Mouse (Mus musculus): ENCODE measurements around the gene Olfr1367. TPM values are rescaled to one million over a fixed set of nuclear protein-coding genes. Genes with fewer than 3 reads are reported as not detected.

Olfr1367 gene
- polyA plus RNA-seq, 1 experiment from 2014 or later = not detected

Small RNA genes lying within 50 kb of the gene (microRNA-seq; reads per million reads assigned to microRNA genes)
- not detected for gene Mir6942

Other genes with a start within 250 kb of the Olfr1367 start
- gene Olfr1369-ps1, start 235.4 kb upstream of the Olfr1367 start, polyA plus RNA-seq (2016; fragmentation: Nextera tagmentation; extraction: Ambion mirVana) = 0.07 and 0.10 TPM in 2 replicates
- not detected in 2 replicates for gene Olfr263, start 217.3 kb upstream of the Olfr1367 start, polyA plus RNA-seq (2016; fragmentation: Nextera tagmentation; extraction: Ambion mirVana)
- gene Olfr1368, start 201.0 kb upstream of the Olfr1367 start, polyA plus RNA-seq (2016; fragmentation: Nextera tagmentation; extraction: Ambion mirVana) = not detected in 2 replicates
- gene Trim27, start 167.5 kb upstream of the Olfr1367 start, polyA plus RNA-seq (2016; fragmentation: Nextera tagmentation; extraction: Ambion mirVana) = 108 and 152 TPM in 2 replicates
- gene Gpx5, start 54.2 kb upstream of the Olfr1367 start, polyA plus RNA-seq (2016; fragmentation: Nextera tagmentation; extraction: Ambion mirVana) = not detected in 2 replicates
- gene Gpx6, start 34.8 kb upstream of the Olfr1367 start, polyA plus RNA-seq (2016; fragmentation: Nextera tagmentation; extraction: Ambion mirVana) = not detected in 2 replicates
- 8.9 and 12.5 TPM in 2 replicates for gene Zscan12, start 15.9 kb downstream of the Olfr1367 start, polyA plus RNA-seq (2016; fragmentation: Nextera tagmentation; extraction: Ambion mirVana)
- gene Zkscan3, start 55.8 kb downstream of the Olfr1367 start, polyA plus RNA-seq (2016; fragmentation: Nextera tagmentation; extraction: Ambion mirVana) = 69.4 and 78.6 TPM in 2 replicates
- 2.5 and 2.9 TPM in 2 replicates for gene Pgbd1, start 94.1 kb downstream of the Olfr1367 start, polyA plus RNA-seq (2016; fragmentation: Nextera tagmentation; extraction: Ambion mirVana)
- 22.7 and 27.5 TPM in 2 replicates for gene Zscan26, start 106.8 kb downstream of the Olfr1367 start, polyA plus RNA-seq (2016; fragmentation: Nextera tagmentation; extraction: Ambion mirVana)
- 2.0 and 2.4 TPM in 2 replicates for gene Nkapl, start 121.6 kb downstream of the Olfr1367 start, polyA plus RNA-seq (2016; fragmentation: Nextera tagmentation; extraction: Ambion mirVana)
- 2.0 and 2.1 TPM in 2 replicates for gene Zkscan4, start 132.0 kb downstream of the Olfr1367 start, polyA plus RNA-seq (2016; fragmentation: Nextera tagmentation; extraction: Ambion mirVana)
- gene Gm10065, start 132.5 kb downstream of the Olfr1367 start, polyA plus RNA-seq (2016; fragmentation: Nextera tagmentation; extraction: Ambion mirVana) = not detected in 2 replicates
- gene AK157302, start 148.3 kb downstream of the Olfr1367 start, polyA plus RNA-seq (2016; fragmentation: Nextera tagmentation; extraction: Ambion mirVana) = 0.21 and 0.53 TPM in 2 replicates
- gene Gm11273, start 154.5 kb downstream of the Olfr1367 start, polyA plus RNA-seq (2016; fragmentation: Nextera tagmentation; extraction: Ambion mirVana) = 9.0 and 11.6 TPM in 2 replicates
- gene Zkscan8, start 184.2 kb downstream of the Olfr1367 start, polyA plus RNA-seq (2016; fragmentation: Nextera tagmentation; extraction: Ambion mirVana) = 5.3 and 7.3 TPM in 2 replicates
- gene Olfr1366, start 195.9 kb downstream of the Olfr1367 start, polyA plus RNA-seq (2016; fragmentation: Nextera tagmentation; extraction: Ambion mirVana) = 0.05 and 0.07 TPM in 2 replicates
- gene Olfr1535, start 213.0 kb downstream of the Olfr1367 start, polyA plus RNA-seq (2016; fragmentation: Nextera tagmentation; extraction: Ambion mirVana) = 0.04 TPM in 1 of 2 replicates, not detected in the other
- gene Olfr1364, start 234.8 kb downstream of the Olfr1367 start, polyA plus RNA-seq (2016; fragmentation: Nextera tagmentation; extraction: Ambion mirVana) = not detected in 2 replicates